Mouse (Mus musculus) heart, postnatal 36 days (tissue): ENCODE results near the gene Tas2r110. TPM values are rescaled to one million over a fixed set of nuclear protein-coding genes. Genes with fewer than 3 reads are reported as not detected.

Experiments used
- DNase-seq, 2 experiments: peaks; one replicate each; pipeline ENCODE4 v3.0.0; 2021 to 2022
- intact Hi-C: fragments of 180-260 bp; cut with DNase I; formaldehyde crosslinking; loops from one replicate; pipeline ENCODE4 v1.15.1; 2025
- total RNA-seq, 2 experiments: library from RNA; stranded (reverse); gene quantifications; 2 replicates each; pipeline ENCODE4 v1.2.3; 2021

Gene Tas2r110
- total RNA-seq = not detected

GRCm38 (mm10) chr6:132867708-132868107, at the start of gene Tas2r110:
Gene Tas2r110, plus strand, starts transcription at chr6:132868008.
- no peak for DNase-seq
- intact Hi-C loops = no loop called here

GRCm38 (mm10) chr6:132846842-132847241, 21.0 kb upstream of the Tas2r110 start, which contains the start of gene Tas2r123:
Gene Tas2r123, plus strand, starts transcription at chr6:132847142.
- no peak for DNase-seq
- intact Hi-C loops = no loop called here

GRCm38 (mm10) chr6:132855138-132855537, 12.7 kb upstream of the Tas2r110 start, which contains the start of gene Tas2r116:
Gene Tas2r116, plus strand, starts transcription at chr6:132855438.
- intact Hi-C loops = no loop called here
- DNase-seq = no peak

- no peak for DNase-seq
- intact Hi-C loops = no loop called here
These were observed 24.9 kb downstream of the Tas2r110 start, which contains the start of gene Tas2r113 for GRCm38 (mm10) chr6:132892711-132893110. Gene Tas2r113, plus strand, starts transcription at chr6:132893011.

- DNase-seq = no peak
- intact Hi-C loops = no loop called here
These were observed 41.5 kb downstream of the Tas2r110 start, which contains the start of gene Tas2r125 for GRCm38 (mm10) chr6:132909351-132909750. Gene Tas2r125, plus strand, starts transcription at chr6:132909651.

Other genes starting within 250 kb of the Tas2r110 start
- gene A630073D07Rik, start 216.5 kb upstream of the Tas2r110 start, total RNA-seq = not detected
- gene Tas2r120, start 211.1 kb upstream of the Tas2r110 start, total RNA-seq = not detected
- gene Tas2r121, start 167.0 kb upstream of the Tas2r110 start, total RNA-seq = not detected
- not detected for gene Tas2r122, start 156.1 kb upstream of the Tas2r110 start, total RNA-seq
- gene Tas2r115, start 130.0 kb upstream of the Tas2r110 start, total RNA-seq = not detected
- not detected for gene Tas2r124, start 113.3 kb upstream of the Tas2r110 start, total RNA-seq
- gene Tas2r102, start 105.9 kb upstream of the Tas2r110 start, total RNA-seq = not detected
- not detected for gene Tas2r136, start 89.8 kb upstream of the Tas2r110 start, total RNA-seq
- not detected for gene Tas2r117, start 65.2 kb upstream of the Tas2r110 start, total RNA-seq
- gene Tas2r123, start 20.9 kb upstream of the Tas2r110 start, total RNA-seq = not detected
- not detected for gene Tas2r116, start 12.6 kb upstream of the Tas2r110 start, total RNA-seq
- gene Tas2r113, start 25.0 kb downstream of the Tas2r110 start, total RNA-seq = not detected
- gene Tas2r125, start 41.6 kb downstream of the Tas2r110 start, total RNA-seq = not detected
- gene Tas2r129, start 83.1 kb downstream of the Tas2r110 start, total RNA-seq = not detected
- not detected for gene Tas2r131, start 89.9 kb downstream of the Tas2r110 start, total RNA-seq
- gene Tas2r109, start 113.0 kb downstream of the Tas2r110 start, total RNA-seq = not detected
- not detected for gene Tas2r103, start 169.1 kb downstream of the Tas2r110 start, total RNA-seq
- not detected for gene Tas2r140, start 187.8 kb downstream of the Tas2r110 start, total RNA-seq
- gene Smim10l1, start 236.9 kb downstream of the Tas2r110 start, total RNA-seq = 10 to 100 TPM; 69.3 to 70.3 TPM